Mouse (Mus musculus) liver, embryonic 16.5 days (tissue): ENCODE data around the gene Pi4k2a. TPM values are rescaled to one million over a fixed set of nuclear protein-coding genes. Genes with fewer than 3 reads are reported as not detected.

Experiments
- ATAC-seq: fragments of 200-750 bp; cut with Nextera tagmentation; 2 replicates; pipeline ENCODE4 v1.8.0; 2017; ENCODE audit warnings: low read depth, mild to moderate bottlenecking, moderate number of reproducible peaks, moderate library complexity
- H3K27ac ChIP-seq: fragments of 300-500 bp; sonication (generic); 2 replicates; pipeline ENCODE4 v1.5.1; 2014; ENCODE audit warnings: mild to moderate bottlenecking, low read length
- H3K27me3 ChIP-seq: fragments of 300-500 bp; sonication (generic); 2 replicates; pipeline ENCODE4 v1.6.1; 2014; ENCODE audit warnings: low read depth, low read length, mixed read lengths; ENCODE audit not compliant: control insufficient read depth, insufficient read depth
- H3K36me3 ChIP-seq: fragments of 300-500 bp; sonication (generic); 2 replicates; pipeline ENCODE4 v1.6.1; 2014; ENCODE audit warnings: mild to moderate bottlenecking; ENCODE audit not compliant: control insufficient read depth, insufficient read depth
- H3K4me1 ChIP-seq: fragments of 300-500 bp; sonication (generic); 2 replicates; pipeline ENCODE4 v1.6.1; 2014; ENCODE audit warnings: low read depth, low read length, mixed read lengths; ENCODE audit not compliant: control insufficient read depth
- H3K4me2 ChIP-seq: fragments of 300-500 bp; sonication (generic); 2 replicates; pipeline ENCODE4 v1.6.1; 2014; ENCODE audit warnings: low read depth, low read length, mixed read lengths
- H3K4me3 ChIP-seq: fragments of 300-500 bp; sonication (generic); 2 replicates; pipeline ENCODE4 v1.5.1; 2014; ENCODE audit warnings: low read depth, mild to moderate bottlenecking, low read length
- H3K9ac ChIP-seq: fragments of 300-500 bp; sonication (generic); 2 replicates; pipeline ENCODE4 v1.6.1; 2014; ENCODE audit warnings: low read depth, low read length
- H3K9me3 ChIP-seq: fragments of 300-500 bp; sonication (generic); replicated peaks from 2 replicates; pipeline ENCODE4 v1.6.1; 2016; ENCODE audit warnings: low read length; ENCODE audit not compliant: control insufficient read depth
- WGBS: fragments of 180-500 bp; shearing (Covaris S2); extraction: QIAGEN DNeasy Blood & Tissue Kit; methylation state at CpG from one replicate; pipeline ENCODE4 v1.1.7; 2014; ENCODE audit not compliant: insufficient replicate concordance; 5-methylcytosine and 5-hydroxymethylcytosine counted together
- polyA plus RNA-seq: library from polyadenylated mRNA; unstranded; fragments of >200 nt; fragmentation: Nextera tagmentation; extraction: Ambion mirVana; gene quantifications from 2 replicates; pipeline ENCODE4 v1.2.1, GENCODE M21; 2015

Gene Pi4k2a
- polyA plus RNA-seq, 1 experiment from 2014 or later, result 4.0 TPM

DNA sequence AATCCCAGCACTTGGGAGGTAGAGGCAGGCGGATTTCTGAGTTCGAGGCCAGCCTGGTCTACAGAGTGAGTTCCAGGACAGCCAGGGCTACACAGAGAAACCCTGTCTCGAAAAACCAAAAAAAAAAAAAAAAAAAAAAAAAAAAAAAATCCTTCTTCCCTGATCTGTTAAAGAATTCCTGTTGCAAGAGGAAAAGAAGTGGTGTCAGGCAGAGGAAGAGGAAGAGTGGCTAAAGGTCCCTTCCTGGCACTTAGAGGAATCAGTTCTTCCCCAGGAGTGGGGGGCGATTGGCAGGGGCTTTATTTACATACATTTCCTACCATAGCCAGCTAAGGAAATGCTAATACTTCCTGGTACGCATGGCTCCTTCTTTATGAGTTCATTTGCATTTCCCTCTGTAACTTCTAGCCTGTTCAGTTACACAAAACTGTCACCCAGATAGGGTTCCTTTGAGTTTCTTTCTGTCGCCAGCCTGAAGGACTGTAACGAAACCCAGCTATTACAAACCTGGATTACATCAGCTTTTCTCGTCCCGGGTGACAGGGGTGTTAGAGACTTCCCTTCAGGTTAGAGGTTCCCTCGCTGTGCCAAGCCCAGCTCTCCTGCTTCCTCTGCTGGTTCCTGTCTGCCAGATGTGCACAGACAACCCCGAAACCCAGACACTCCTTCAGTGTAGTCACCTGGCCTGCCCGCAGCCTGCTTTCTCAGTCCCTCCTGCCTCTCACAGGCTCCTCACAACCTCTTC, 67.4 kb downstream of the Pi4k2a start:
- no peaks in the 10 kb centered on the region for H3K27me3 ChIP-seq
- no peak overlapping the region for H3K4me2 ChIP-seq
- ATAC-seq, result no peak
- H3K4me3 ChIP-seq, result no peak overlapping the region
- 35% methylated on average over 12 of the region's 12 CpGs for WGBS
- peaks cover 12% of the 10 kb centered on the region for H3K4me1 ChIP-seq
- no peaks in the 10 kb centered on the region for H3K36me3 ChIP-seq
- no peak overlapping the region for H3K9ac ChIP-seq
- no peaks in the 10 kb centered on the region for H3K9me3 ChIP-seq
- 0 out of 2 replicates have a peak overlapping the region, but pooled peaks have one; percentile 8 for H3K27ac ChIP-seq

DNA sequence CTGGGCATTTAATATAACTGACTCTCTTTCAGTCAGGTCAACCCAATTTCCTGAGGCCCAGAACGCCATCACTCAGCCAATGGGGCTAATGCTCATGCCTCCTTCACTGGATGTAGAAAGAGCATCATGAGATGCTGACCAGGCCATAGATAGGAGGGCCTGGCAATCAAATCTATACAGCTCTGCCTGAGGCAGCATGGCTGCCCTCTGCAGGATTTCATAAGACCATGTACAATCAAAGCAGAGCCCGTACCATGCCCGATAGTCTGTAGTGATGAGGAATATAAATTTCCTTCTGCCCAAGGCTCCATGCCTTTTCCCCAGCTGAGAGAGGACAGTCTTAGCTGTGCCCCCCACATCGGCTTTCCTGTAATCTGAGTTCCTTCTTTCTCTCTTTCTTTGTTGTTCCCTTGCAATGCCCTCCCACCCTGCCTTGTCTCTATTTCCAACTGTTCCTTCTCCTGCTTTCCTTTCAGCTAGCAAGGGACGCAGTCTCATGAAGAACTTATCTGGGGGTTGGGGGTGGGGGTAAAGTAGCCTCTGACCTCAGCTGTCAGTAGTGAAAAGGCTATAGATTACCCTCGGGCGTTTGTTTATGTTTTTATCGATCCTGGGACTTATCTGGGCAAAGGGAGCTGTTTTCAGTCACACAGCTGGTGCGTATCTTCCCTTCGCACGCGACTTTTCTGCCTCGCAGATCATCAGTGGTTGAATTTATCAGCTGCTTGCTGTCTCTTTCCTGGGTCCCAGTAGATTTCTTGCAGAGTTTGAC, 68.2 kb downstream of the Pi4k2a start:
- no peak overlapping the region for H3K4me3 ChIP-seq
- no peaks in the 10 kb centered on the region for H3K36me3 ChIP-seq
- WGBS, result 16% methylated on average over 13 of the region's 13 CpGs
- no peaks in the 10 kb centered on the region for H3K9me3 ChIP-seq
- H3K9ac ChIP-seq, result no peak overlapping the region
- ATAC-seq, result peak; percentile 47; the same call in 1 of the 2 replicates
- peaks cover 12% of the 10 kb centered on the region for H3K4me1 ChIP-seq
- 0 out of 2 replicates have a peak overlapping the region, but pooled peaks have one; percentile 8 for H3K27ac ChIP-seq
- H3K4me2 ChIP-seq, result no peak overlapping the region; the same call in 1 of the 2 replicates
- no peaks in the 10 kb centered on the region for H3K27me3 ChIP-seq

DNA sequence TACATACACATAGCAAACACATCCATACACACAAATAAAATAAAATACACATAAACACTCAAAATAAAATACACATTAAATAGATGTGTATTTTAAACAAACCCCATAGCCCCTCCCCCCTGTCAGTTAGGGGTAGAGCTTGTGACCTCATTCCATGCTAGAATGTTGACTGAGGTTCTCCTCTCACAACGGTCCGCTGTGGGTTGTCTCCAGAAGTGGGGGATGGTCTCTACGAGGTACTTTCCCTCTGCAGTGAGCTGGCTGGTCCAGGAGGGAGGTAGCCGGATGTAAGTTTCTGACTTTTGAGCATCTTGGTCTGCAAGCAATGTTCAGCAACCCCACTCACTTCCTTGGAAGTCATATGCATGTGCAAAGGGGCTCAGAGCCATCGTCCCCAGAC, 73.5 kb downstream of the Pi4k2a start, which contains the start of gene Zfyve27:
Gene Zfyve27, plus strand, starts transcription at position 188 of the 400 bp plus-strand sequence.
- no peak within 1 kb of the TSS for H3K4me2 ChIP-seq
- H3K9me3 ChIP-seq, result no peaks in the 10 kb centered on the region
- peaks cover 3% of the 10 kb centered on the region for H3K4me1 ChIP-seq
- no peak within 1 kb of the TSS for H3K9ac ChIP-seq
- H3K36me3 ChIP-seq, result no peaks in the 10 kb centered on the region
- no peak within 1 kb of the TSS for H3K27ac ChIP-seq
- 49% methylated on average over 5 of the region's 5 CpGs for WGBS
- no peak for ATAC-seq
- no peaks in the 10 kb centered on the region for H3K27me3 ChIP-seq
- no peak within 1 kb of the TSS for H3K4me3 ChIP-seq

DNA sequence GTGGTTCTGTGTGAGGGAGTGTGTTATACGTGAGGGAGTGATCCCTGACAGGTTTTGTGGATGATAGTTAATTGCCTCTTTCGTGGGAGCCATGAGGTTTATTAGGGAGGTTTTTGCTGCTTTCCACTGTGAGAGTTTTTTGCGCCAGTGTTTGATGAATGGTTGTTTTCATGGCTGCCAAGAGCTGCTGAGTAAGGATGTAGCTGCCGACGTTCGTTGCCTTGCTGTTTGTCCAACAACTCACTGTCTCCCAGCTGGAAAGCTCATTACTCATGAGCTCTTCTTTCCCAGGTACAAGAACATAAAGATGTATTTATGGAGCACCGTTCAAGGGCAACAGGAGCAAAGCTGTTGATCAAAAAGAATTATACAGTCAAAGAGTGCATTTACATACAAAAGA, 73.9 kb downstream of the Pi4k2a start:
- no peaks in the 10 kb centered on the region for H3K9me3 ChIP-seq
- peaks cover 2% of the 10 kb centered on the region for H3K4me1 ChIP-seq
- H3K27me3 ChIP-seq, result no peaks in the 10 kb centered on the region
- H3K4me2 ChIP-seq, result no peak overlapping the region
- WGBS, result 48% methylated on average over 7 of the region's 7 CpGs
- H3K36me3 ChIP-seq, result no peaks in the 10 kb centered on the region
- ATAC-seq, result no peak
- H3K27ac ChIP-seq, result no peak overlapping the region
- H3K4me3 ChIP-seq, result no peak overlapping the region
- H3K9ac ChIP-seq, result no peak overlapping the region

DNA sequence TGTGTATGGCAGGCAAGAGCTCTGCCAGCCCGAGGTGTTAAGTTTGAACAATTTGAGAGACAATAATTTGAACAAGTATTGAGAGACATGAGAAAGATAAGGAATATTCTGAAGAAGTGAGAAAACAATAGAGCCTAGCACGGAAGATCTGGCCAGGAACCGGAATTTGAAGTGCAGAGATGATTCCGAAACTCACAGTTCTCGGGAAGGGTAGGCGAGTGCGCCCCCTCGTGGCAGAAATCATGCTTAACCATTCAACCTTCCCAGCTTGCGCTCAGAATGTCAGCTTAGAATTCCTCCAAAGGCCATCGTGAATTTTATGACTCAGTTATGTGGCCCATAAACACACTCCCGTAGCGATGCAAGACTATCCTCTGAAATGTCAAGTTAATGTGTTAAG, 75.9 kb downstream of the Pi4k2a start:
- H3K9ac ChIP-seq, result no peak overlapping the region
- peaks cover 15% of the 10 kb centered on the region for H3K4me1 ChIP-seq
- peak overlapping the region; percentile 44 for H3K4me2 ChIP-seq
- H3K27ac ChIP-seq, result no peak overlapping the region
- peak overlapping the region; percentile 24 for H3K4me3 ChIP-seq
- no peaks in the 10 kb centered on the region for H3K36me3 ChIP-seq
- ATAC-seq, result no peak
- no peaks in the 10 kb centered on the region for H3K9me3 ChIP-seq
- no peaks in the 10 kb centered on the region for H3K27me3 ChIP-seq
- 3% methylated on average over 12 of the region's 12 CpGs for WGBS

DNA sequence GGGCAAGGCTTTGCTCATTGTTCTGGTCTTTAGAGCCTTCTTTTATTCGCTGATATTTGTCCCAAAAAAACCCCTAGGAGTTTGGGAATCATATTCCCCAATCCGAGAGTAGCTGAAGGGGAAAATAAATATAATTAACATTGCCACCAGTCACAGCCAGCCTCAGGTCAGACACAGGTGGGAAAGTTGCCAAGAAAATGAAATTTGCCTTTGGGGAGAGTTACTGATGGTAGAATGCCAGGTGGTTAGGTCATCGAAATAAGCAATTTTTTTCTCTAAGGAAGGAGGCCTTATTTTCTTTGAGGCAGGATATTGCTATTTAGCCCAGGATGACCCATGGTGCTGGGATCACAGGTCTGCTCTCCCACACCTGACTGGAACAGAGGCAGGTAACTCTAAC, 76.5 kb downstream of the Pi4k2a start:
- H3K4me1 ChIP-seq, result peaks cover 21% of the 10 kb centered on the region
- no peaks in the 10 kb centered on the region for H3K27me3 ChIP-seq
- H3K9ac ChIP-seq, result no peak overlapping the region
- H3K36me3 ChIP-seq, result no peaks in the 10 kb centered on the region
- 36% methylated on average over 3 of the region's 3 CpGs for WGBS
- no peaks in the 10 kb centered on the region for H3K9me3 ChIP-seq
- no peak for ATAC-seq
- H3K27ac ChIP-seq, result no peak overlapping the region
- no peak overlapping the region for H3K4me3 ChIP-seq
- H3K4me2 ChIP-seq, result no peak overlapping the region

DNA sequence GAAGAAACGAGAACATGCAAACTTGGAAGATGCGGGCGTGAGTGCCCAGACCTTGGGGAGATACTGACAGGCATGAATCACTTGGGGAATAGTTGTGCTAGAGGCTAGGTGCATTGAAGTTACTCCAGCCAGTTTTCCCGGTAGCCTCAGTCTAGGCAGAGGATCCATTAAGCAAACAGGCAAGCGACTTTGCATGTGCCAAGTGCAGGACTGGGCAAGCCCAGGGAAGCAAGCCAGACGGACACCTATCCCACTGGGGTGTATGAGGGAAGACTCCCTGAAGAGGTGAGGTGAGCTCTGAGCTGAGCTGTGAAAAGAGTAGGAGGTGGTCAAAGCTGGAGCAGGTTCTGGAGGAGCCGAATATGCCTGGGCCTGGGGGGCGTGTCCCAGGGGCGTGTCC, 77.2 kb downstream of the Pi4k2a start:
- 59% methylated on average over 9 of the region's 9 CpGs for WGBS
- H3K9me3 ChIP-seq, result no peaks in the 10 kb centered on the region
- no peaks in the 10 kb centered on the region for H3K27me3 ChIP-seq

DNA sequence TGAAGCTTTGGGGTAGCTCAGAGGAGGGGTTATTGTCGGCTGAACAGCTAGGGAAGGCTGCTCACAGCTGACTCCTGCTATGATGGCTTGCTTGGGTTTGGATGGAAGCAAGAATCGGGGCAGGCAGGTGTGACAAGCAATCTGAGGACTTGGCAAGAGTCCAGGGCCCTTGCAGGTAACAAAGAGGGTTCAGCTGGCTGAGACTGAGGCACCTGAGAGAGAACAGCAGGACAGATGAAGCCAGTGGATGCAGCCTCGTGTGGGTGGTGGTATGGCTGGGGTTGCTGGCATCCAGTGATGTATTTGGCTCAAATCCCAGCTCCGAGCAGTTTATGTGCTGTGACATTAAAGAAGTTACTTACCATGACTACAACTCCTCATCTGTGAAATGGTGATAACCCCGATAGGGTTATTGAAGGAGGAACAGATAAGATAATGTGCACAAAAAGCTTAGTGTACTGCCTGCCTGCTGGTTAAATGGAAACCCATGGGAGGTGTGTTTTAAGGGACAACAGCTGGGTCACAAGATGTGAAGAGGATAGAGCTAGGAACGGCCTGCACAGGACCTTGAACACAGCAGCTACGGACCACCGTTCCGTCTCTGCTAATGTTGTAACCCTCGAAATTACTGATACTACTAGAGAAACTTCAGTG, 79.2 kb downstream of the Pi4k2a start:
- no peaks in the 10 kb centered on the region for H3K27me3 ChIP-seq
- WGBS, result 36% methylated on average over 10 of the region's 10 CpGs
- ATAC-seq, result peak; percentile 17
- H3K4me3 ChIP-seq, result peak overlapping the region; percentile 80
- peak overlapping the region; percentile 72 for H3K4me2 ChIP-seq
- peak overlapping the region; percentile 67 for H3K27ac ChIP-seq
- H3K9me3 ChIP-seq, result no peaks in the 10 kb centered on the region
- peaks cover 21% of the 10 kb centered on the region for H3K4me1 ChIP-seq
- H3K36me3 ChIP-seq, result no peaks in the 10 kb centered on the region
- no peak overlapping the region; the same call in 1 of the 2 replicates for H3K9ac ChIP-seq

More for the DNA sequence above, 77.2 kb downstream of the Pi4k2a start:
- H3K4me1 ChIP-seq, result peaks cover 21% of the 10 kb centered on the region
- H3K27ac ChIP-seq, result no peak overlapping the region
- H3K4me3 ChIP-seq, result no peak overlapping the region
- no peak overlapping the region for H3K4me2 ChIP-seq
- no peak for ATAC-seq
- no peaks in the 10 kb centered on the region for H3K36me3 ChIP-seq
- no peak overlapping the region for H3K9ac ChIP-seq
